Mouse (Mus musculus): ENCODE data around the gene Prss46. TPM values are rescaled to one million over a fixed set of nuclear protein-coding genes. Genes with fewer than 3 reads are reported as not detected.

Gene Prss46
- polyA plus RNA-seq, 1 experiment: 130 TPM

DNA sequence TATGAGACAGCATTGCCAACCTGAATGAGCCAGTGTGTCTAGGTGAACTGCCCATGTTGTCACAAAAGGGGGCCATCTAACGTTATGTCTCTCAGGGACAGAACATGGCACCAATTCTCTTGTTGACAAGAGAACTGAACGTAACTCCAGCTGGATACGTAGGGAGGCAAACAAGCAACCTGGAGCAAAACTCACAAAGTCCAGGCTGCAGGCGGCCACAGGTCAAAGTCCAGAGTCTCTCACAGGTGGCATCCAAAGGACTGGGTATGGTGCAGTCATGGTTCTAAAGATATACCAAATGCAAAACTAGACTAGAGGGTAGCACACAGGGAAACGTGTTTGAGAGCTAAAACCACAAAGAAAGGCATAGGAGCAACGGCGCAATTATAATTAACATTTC, 22.9 kb upstream of the Prss46 start:
- peaks cover under 1% of the 10 kb centered on the region for H3K4me1 ChIP-seq (ENCODE audit: control insufficient read depth, insufficient read depth, low read length)
- TF ChIP-seq POLR2A (IDR thresholded peaks at IDR 0.05; ENCODE audit: control insufficient read depth, low read depth, low read length) (no peak), CTCF (IDR thresholded peaks at IDR 0.05; ENCODE audit: control insufficient read depth, insufficient read depth, insufficient replicate concordance, low read depth, low read length) (no peak)
- no peak overlapping the region for H3K27ac ChIP-seq (ENCODE audit: control insufficient read depth, insufficient read depth, low read depth, low read length)
- no peak overlapping the region for H3K4me3 ChIP-seq (ENCODE audit: control insufficient read depth, low read depth, low read length)
- no peaks in the 10 kb centered on the region for H3K36me3 ChIP-seq (ENCODE audit: control insufficient read depth, insufficient read depth, low read length)
- no peaks in the 10 kb centered on the region for H3K27me3 ChIP-seq (ENCODE audit: control insufficient read depth, insufficient read depth, low read length)

DNA sequence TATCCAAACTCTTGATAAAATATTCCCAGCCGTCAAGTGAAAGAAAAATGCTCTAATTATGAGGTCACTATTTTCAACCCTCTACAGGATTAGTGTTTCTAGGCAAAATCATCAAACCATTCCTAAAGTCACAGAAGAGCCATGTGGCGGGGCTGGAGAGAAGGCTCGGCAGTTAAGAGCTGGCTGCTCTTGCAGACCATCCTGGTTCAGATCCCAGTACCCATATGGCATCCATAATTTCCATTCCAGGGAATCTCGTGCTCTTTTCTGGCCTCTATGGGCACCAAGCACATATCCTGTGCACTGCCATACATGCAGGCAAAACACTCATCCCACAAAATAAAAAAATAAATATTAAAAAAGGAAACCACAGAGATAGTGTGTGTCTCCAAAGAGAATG, 18.9 kb upstream of the Prss46 start:
- Histone ChIP-seq H3K4me3 (ENCODE audit: control insufficient read depth, low read depth, low read length) (no peak overlapping the region), H3K27ac (ENCODE audit: control insufficient read depth, insufficient read depth, low read depth, low read length) (no peak overlapping the region), H3K36me3 (ENCODE audit: control insufficient read depth, insufficient read depth, low read length) (no peaks in the 10 kb centered on the region), H3K4me1 (ENCODE audit: control insufficient read depth, insufficient read depth, low read length) (peaks cover 17% of the 10 kb centered on the region), H3K27me3 (ENCODE audit: control insufficient read depth, insufficient read depth, low read length) (no peaks in the 10 kb centered on the region)
- no peak for TF ChIP-seq POLR2A (IDR thresholded peaks at IDR 0.05; ENCODE audit: control insufficient read depth, low read depth, low read length)
- TF ChIP-seq CTCF (IDR thresholded peaks at IDR 0.05; ENCODE audit: control insufficient read depth, insufficient read depth, insufficient replicate concordance, low read depth, low read length): no peak

DNA sequence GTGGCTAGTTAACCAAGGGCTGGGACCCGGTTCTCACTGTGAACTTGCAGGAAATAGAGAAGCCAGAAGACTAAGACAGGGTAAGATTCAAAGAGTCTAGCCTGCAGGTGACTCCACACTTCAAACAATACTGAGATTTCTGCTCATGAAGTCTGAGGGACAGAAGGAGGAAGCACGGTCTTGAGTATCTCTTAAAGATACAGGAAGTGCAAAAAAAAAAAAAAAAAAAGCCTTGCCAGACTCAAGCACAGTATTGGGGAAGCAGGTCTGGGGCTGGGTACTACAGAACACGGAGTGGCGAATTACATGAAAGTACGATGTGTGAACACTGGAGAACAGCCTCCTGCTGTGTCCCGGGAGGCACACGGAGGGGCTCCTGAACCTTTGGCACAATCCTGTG, 18.5 kb upstream of the Prss46 start:
- no peaks in the 10 kb centered on the region for H3K27me3 ChIP-seq (ENCODE audit: control insufficient read depth, insufficient read depth, low read length)
- no peak overlapping the region for H3K27ac ChIP-seq (ENCODE audit: control insufficient read depth, insufficient read depth, low read depth, low read length)
- no peak overlapping the region for H3K4me3 ChIP-seq (ENCODE audit: control insufficient read depth, low read depth, low read length)
- no peaks in the 10 kb centered on the region for H3K36me3 ChIP-seq (ENCODE audit: control insufficient read depth, insufficient read depth, low read length)
- peaks cover 17% of the 10 kb centered on the region for H3K4me1 ChIP-seq (ENCODE audit: control insufficient read depth, insufficient read depth, low read length)
- TF ChIP-seq CTCF (IDR thresholded peaks at IDR 0.05; ENCODE audit: control insufficient read depth, insufficient read depth, insufficient replicate concordance, low read depth, low read length): no peak
- no peak for TF ChIP-seq POLR2A (IDR thresholded peaks at IDR 0.05; ENCODE audit: control insufficient read depth, low read depth, low read length)

DNA sequence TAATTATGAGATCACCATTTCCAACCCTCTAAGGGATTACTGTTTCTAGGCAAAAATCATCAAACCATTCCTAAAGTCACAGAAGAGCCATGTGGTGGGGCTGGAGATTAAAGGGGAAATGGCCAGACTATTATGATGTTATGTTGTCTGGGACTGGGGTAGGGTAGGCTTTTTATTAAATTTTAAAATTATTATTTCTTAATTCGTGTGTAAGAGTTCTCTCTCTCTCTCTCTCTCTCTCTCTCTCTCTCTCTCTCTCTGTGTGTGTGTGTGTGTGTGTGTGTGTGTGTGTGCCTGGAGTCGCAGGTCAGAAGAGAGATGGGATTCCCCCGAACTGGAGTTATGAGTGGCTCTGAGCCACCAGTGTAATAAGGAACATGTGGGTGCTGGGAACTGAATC, 17.9 kb upstream of the Prss46 start, which contains the start of gene Prss43:
Gene Prss43 (plus strand): TSS at position 301 of the 400 bp plus-strand sequence.
- TF ChIP-seq CTCF (IDR thresholded peaks at IDR 0.05; ENCODE audit: control insufficient read depth, insufficient read depth, insufficient replicate concordance, low read depth, low read length) (no peak), POLR2A (IDR thresholded peaks at IDR 0.05; ENCODE audit: control insufficient read depth, low read depth, low read length) (no peak)
- H3K36me3 ChIP-seq (ENCODE audit: control insufficient read depth, insufficient read depth, low read length): no peaks in the 10 kb centered on the region; the same call in 1 of the 2 replicates
- H3K27ac ChIP-seq (ENCODE audit: control insufficient read depth, insufficient read depth, low read depth, low read length): peak within 1 kb of the TSS; percentile 77
- H3K4me1 ChIP-seq (ENCODE audit: control insufficient read depth, insufficient read depth, low read length): peaks cover 17% of the 10 kb centered on the region
- H3K4me3 ChIP-seq (ENCODE audit: control insufficient read depth, low read depth, low read length): peak within 1 kb of the TSS; percentile 90
- H3K27me3 ChIP-seq (ENCODE audit: control insufficient read depth, insufficient read depth, low read length): no peaks in the 10 kb centered on the region

DNA sequence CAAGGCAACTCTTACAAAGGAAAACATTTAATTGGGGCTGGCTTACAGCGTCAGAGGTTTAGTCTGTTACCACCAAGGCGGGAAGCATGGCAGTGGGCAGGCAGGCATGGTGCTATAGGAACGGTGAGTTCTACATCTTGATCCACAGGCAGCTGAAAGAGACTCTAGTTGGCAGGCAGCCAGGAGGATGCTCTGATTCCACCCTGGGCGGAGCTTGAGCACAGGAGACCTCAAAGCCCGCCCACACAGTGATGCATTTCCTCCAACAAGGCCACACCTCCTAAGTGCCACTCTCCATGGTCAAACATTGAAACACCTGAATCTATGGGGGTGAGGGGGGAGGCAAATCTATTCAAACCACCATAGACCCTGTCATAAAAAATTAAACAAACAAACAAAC, 11.3 kb upstream of the Prss46 start:
- H3K27me3 ChIP-seq (ENCODE audit: control insufficient read depth, insufficient read depth, low read length): no peaks in the 10 kb centered on the region
- H3K4me3 ChIP-seq (ENCODE audit: control insufficient read depth, low read depth, low read length): no peak overlapping the region
- H3K36me3 ChIP-seq (ENCODE audit: control insufficient read depth, insufficient read depth, low read length): no peaks in the 10 kb centered on the region; the same call in 1 of the 2 replicates
- TF ChIP-seq CTCF (IDR thresholded peaks at IDR 0.05; ENCODE audit: control insufficient read depth, insufficient read depth, insufficient replicate concordance, low read depth, low read length) (no peak), POLR2A (IDR thresholded peaks at IDR 0.05; ENCODE audit: control insufficient read depth, low read depth, low read length) (no peak)
- H3K4me1 ChIP-seq (ENCODE audit: control insufficient read depth, insufficient read depth, low read length): peaks cover 18% of the 10 kb centered on the region
- H3K27ac ChIP-seq (ENCODE audit: control insufficient read depth, insufficient read depth, low read depth, low read length): no peak overlapping the region

DNA sequence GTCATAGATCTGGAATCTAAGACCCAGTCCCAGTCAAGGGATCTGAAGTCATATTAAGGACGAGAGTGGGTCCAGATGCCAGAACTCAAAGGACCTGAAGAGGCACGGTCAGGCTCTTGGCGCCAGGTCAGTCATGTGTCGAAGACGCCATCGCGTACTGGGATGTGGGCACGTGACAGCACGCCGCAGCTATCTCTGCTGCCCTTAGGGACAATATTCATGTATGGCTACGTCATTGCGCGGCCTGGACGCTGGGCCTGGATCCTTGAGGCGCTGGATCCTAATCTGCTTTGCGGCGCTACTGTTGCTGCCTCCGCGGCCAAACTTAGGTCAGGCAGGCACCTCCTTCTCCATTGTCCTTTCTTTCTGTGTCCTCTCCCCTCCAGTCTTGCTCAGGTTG, 9.9 kb upstream of the Prss46 start, which contains the start of gene Prss45:
Gene Prss45 (plus strand): TSS at position 178 of the 400 bp plus-strand sequence.
- H3K36me3 ChIP-seq (ENCODE audit: control insufficient read depth, insufficient read depth, low read length): no peaks in the 10 kb centered on the region; the same call in 1 of the 2 replicates
- peak; percentile 46; the same call in 1 of the 2 replicates for TF ChIP-seq POLR2A (IDR thresholded peaks at IDR 0.05; ENCODE audit: control insufficient read depth, low read depth, low read length)
- TF ChIP-seq CTCF (IDR thresholded peaks at IDR 0.05; ENCODE audit: control insufficient read depth, insufficient read depth, insufficient replicate concordance, low read depth, low read length): no peak
- no peaks in the 10 kb centered on the region for H3K27me3 ChIP-seq (ENCODE audit: control insufficient read depth, insufficient read depth, low read length)
- peak within 1 kb of the TSS; percentile 79 for H3K4me3 ChIP-seq (ENCODE audit: control insufficient read depth, low read depth, low read length)
- peak within 1 kb of the TSS; percentile 15 for H3K27ac ChIP-seq (ENCODE audit: control insufficient read depth, insufficient read depth, low read depth, low read length)
- H3K4me1 ChIP-seq (ENCODE audit: control insufficient read depth, insufficient read depth, low read length): peaks cover 13% of the 10 kb centered on the region

DNA sequence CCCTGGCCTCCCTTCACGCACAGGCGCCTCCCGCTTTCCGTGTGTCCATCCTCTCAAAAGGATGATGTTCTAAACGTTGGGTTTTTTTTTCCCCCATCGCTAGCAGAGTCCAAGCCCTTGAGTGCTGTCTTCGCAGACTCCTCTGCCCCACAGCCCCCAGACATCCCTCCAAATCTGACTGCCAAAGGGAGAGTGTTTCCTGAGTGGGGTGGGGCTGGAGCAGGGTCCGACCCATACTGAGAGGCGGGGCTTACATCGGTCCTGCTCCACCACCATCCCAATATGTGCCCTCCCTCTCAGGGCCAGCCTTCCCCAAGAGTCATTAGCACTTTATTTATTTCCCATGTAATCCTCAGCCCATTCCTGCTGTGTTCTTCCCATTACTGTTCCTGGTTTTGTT, 9.3 kb upstream of the Prss46 start:
- H3K4me1 ChIP-seq (ENCODE audit: control insufficient read depth, insufficient read depth, low read length): peaks cover 13% of the 10 kb centered on the region
- TF ChIP-seq CTCF (IDR thresholded peaks at IDR 0.05; ENCODE audit: control insufficient read depth, insufficient read depth, insufficient replicate concordance, low read depth, low read length): 0 out of 2 replicates have a peak, but pooled peaks have one; percentile 2
- no peak for TF ChIP-seq POLR2A (IDR thresholded peaks at IDR 0.05; ENCODE audit: control insufficient read depth, low read depth, low read length)
- peak overlapping the region; percentile 15 for H3K27ac ChIP-seq (ENCODE audit: control insufficient read depth, insufficient read depth, low read depth, low read length)
- no peaks in the 10 kb centered on the region for H3K27me3 ChIP-seq (ENCODE audit: control insufficient read depth, insufficient read depth, low read length)
- peak overlapping the region; percentile 79 for H3K4me3 ChIP-seq (ENCODE audit: control insufficient read depth, low read depth, low read length)
- H3K36me3 ChIP-seq (ENCODE audit: control insufficient read depth, insufficient read depth, low read length): no peaks in the 10 kb centered on the region; the same call in 1 of the 2 replicates

Measured in testis, adult 2 months (tissue).